ENCODE assay signal across 16 mouse cellular contexts in genomic region chr7:129965281-129966051, GRCm38 (mm10).
DNase-seq lines count a peak whose midpoint lies in the region; ATAC-seq and TF ChIP-seq lines count a peak whose summit lies in the region.
"Had no signal": no experiment of that assay in that cellular context is flagged by ENCODE, and none has a peak within 500 bp of the region (broad histone marks: within the 10 kb centered on the region; RNA-seq: fewer than 3 reads in every experiment).

No protein-coding gene starts in this region.

- 66% methylated on average over 9 of the region's 9 CpGs for WGBS in lung, postnatal 0 days
- WGBS in hindbrain, embryonic 14.5 days = 82% methylated on average over 9 of the region's 9 CpGs

- no peaks in the 10 kb centered on the region for H3K9me3 ChIP-seq in lung, postnatal 0 days (ENCODE audit: low read length)
- no peaks in the 10 kb centered on the region for H3K9me3 ChIP-seq in hindbrain, embryonic 14.5 days (ENCODE audit: control insufficient read depth, low read length)
- H3K9me3 ChIP-seq: forebrain, embryonic 12.5 days had no signal

- no peak for TF ChIP-seq CTCF in lung, postnatal 0 days (IDR thresholded peaks at IDR 0.05)

- H3K27me3 ChIP-seq in lung, postnatal 0 days (replicated peaks; ENCODE audit: insufficient read depth, low read length) = no peaks in the 10 kb centered on the region
- H3K27me3 ChIP-seq in hindbrain, embryonic 14.5 days (ENCODE audit: control insufficient read depth, insufficient read depth, low read length) = no peaks in the 10 kb centered on the region

- DNase-seq in cerebellum, postnatal 10 days = peak; percentile 54 to 72
- DNase-seq in lung, postnatal 0 days (ENCODE audit: low spot score) = peak; percentile 18
- DNase-seq in lung, postnatal 14 days = no peak
- peak; percentile 92 for DNase-seq in fat pad, adult 2 months (ENCODE audit: extremely low read depth, low read depth, low spot score)
- peak; percentile 21 for DNase-seq in skeletal muscle tissue, adult 2 months (ENCODE audit: low read depth, low spot score)
- DNase-seq in hindbrain, embryonic 14.5 days (ENCODE audit: low spot score) = no peak
- no peak for DNase-seq in kidney, postnatal 14 days
- DNase-seq: cerebellum, adult 11 months; gastrocnemius, postnatal 36 days; kidney, postnatal 4 days; thymus, adult 18-20 months had no signal

- H3K4me3 ChIP-seq in lung, postnatal 0 days (ENCODE audit: low read depth, low read length) = no peak overlapping the region
- H3K4me3 ChIP-seq in hindbrain, embryonic 14.5 days (replicated peaks; ENCODE audit: low read length) = no peak overlapping the region
- H3K4me3 ChIP-seq: forebrain, embryonic 12.5 days had no signal

- no peak overlapping the region for H3K27ac ChIP-seq in lung, postnatal 0 days (ENCODE audit: low read length)
- H3K27ac ChIP-seq in hindbrain, embryonic 14.5 days = no peak overlapping the region
- H3K27ac ChIP-seq: forebrain, embryonic 12.5 days; hindbrain, postnatal 0 days; macrophage had no signal

- no peak for ATAC-seq in cerebellum, adult (ENCODE audit: insufficient number of reproducible peaks, low FRiP score, low TSS enrichment)
- peak; percentile 25; the same call in 1 of the 2 replicates for ATAC-seq in lung, postnatal 0 days
- no peak for ATAC-seq in hindbrain, embryonic 14.5 days (ENCODE audit: low FRiP score)
- ATAC-seq: activated CD4-positive, CD25-positive, alpha-beta regulatory T cell, adult 4 months; hindbrain, postnatal 0 days had no signal

- no peaks in the 10 kb centered on the region for H3K36me3 ChIP-seq in lung, postnatal 0 days (ENCODE audit: insufficient read depth, low read length)
- H3K36me3 ChIP-seq in hindbrain, embryonic 14.5 days (replicated peaks; ENCODE audit: control insufficient read depth, insufficient read depth) = no peaks in the 10 kb centered on the region
- H3K36me3 ChIP-seq: forebrain, embryonic 12.5 days had no signal

- H3K4me1 ChIP-seq in lung, postnatal 0 days (ENCODE audit: insufficient read depth, low read depth, low read length) = peaks cover 4% of the 10 kb centered on the region
- no peaks in the 10 kb centered on the region for H3K4me1 ChIP-seq in hindbrain, embryonic 14.5 days (replicated peaks; ENCODE audit: control insufficient read depth, insufficient read depth, low read length)

- no peak overlapping the region for H3K4me2 ChIP-seq in lung, postnatal 0 days (replicated peaks; ENCODE audit: low read depth, low read length)
- H3K4me2 ChIP-seq in hindbrain, embryonic 14.5 days (replicated peaks) = no peak overlapping the region
- H3K4me2 ChIP-seq: forebrain, embryonic 12.5 days had no signal

- no peak for TF ChIP-seq EP300 in lung, postnatal 0 days (IDR thresholded peaks at IDR 0.05)

- H3K9ac ChIP-seq in lung, postnatal 0 days (replicated peaks; ENCODE audit: low read depth) = no peak overlapping the region
- no peak overlapping the region for H3K9ac ChIP-seq in hindbrain, embryonic 14.5 days
- H3K9ac ChIP-seq: forebrain, embryonic 12.5 days had no signal

Comparison
In these comparisons a context has a peak if more than half of its experiments do, and no peak if none do; other contexts are left out.
1. DNase-seq: peak in cerebellum, postnatal 10 days (2 of 2), lung, postnatal 0 days (single experiment), fat pad, adult 2 months (single experiment) and skeletal muscle tissue, adult 2 months (single experiment); none in lung, postnatal 14 days (single experiment), hindbrain, embryonic 14.5 days (single experiment) and kidney, postnatal 14 days (single experiment).